Mouse (Mus musculus): ENCODE results near the gene Plekhh3. TPM values are rescaled to one million over a fixed set of nuclear protein-coding genes. Genes with fewer than 3 reads are reported as not detected.
A peak's percentile ranks its signal among the peaks of the same experiment; 100 is the strongest.

Gene Plekhh3
- total RNA-seq, 1 experiment from 2014 or later = 30.5 TPM

DNA sequence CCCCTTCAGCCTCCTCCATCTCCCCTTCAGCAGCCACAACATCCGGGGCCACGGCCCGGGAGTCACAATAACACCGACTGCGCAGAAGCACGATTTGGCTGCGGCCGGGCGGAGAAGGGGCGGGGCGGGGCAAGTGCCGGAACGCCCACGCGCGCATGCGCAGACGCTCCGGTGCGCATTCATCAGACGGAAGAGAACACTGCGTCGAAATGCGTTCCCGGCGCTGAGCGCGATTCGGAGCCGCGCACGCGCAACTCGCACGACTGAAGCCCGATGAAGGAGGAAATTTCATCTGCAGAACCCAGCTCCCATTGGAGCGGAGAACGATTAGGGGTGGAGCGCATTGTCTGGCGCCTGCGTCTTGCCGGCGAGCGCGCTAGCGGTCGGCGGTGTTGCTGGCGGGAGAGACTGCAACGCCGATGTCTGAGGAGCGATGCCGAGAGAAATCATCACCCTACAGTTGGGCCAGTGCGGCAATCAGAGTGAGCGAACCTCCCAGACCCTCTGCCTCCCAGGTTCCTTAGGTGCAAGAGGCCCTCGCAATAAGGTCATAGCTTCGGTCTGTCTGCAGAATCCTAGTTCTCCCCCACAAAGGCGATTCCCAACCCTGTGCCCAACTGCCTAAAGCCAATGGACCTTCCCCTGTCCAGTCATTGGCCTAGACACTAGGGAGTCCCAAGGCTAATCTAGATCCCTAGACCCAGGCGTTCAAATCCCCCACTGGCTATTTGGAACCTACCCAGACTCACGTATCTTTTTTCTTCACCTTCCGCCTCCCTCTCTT is 51.2 kb downstream of the Plekhh3 start, which contains the start of the genes Retreg3 and Tubg1:
Gene Retreg3 (minus strand): TSS at position 133 of the 784 bp plus-strand sequence.
Gene Tubg1 (plus strand): TSS at position 178 of the 784 bp plus-strand sequence.
- DNase-seq = peak; percentile 99

- DNase-seq = peak; percentile 37
Measured at GRCm38 (mm10) chr11:101119131-101119760, 51.9 kb downstream of the Plekhh3 start.

DNA sequence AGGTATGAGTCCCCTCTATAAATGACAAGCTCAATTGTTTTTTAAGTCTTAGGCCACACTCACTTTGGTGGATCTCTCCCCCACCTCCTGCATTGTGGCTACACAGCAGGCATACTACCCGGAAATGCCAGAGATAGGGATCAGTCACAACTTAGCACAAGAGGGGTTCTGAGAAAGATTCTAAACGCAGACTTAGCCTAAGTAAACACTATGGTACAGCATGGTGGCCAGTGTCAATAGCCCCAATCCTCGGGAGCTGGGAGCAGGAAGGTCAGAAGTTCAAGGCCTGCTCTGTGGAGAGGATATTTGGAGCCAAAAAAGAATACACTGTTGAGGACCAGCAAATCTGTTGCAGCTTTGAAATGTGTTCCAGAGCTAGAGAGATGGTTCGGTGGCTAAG is 53.0 kb downstream of the Plekhh3 start:
- no peak for DNase-seq

- DNase-seq = no peak
Measured at GRCm38 (mm10) chr11:101115564-101115963, 55.6 kb downstream of the Plekhh3 start.

Small RNA genes within 50 kb of the gene (microRNA-seq; reads per million reads assigned to microRNA genes)
- 0 reads per million in 2 experiments for gene Gm27626

Other genes starting within 250 kb of the Plekhh3 start
- gene Stat3, start 231.8 kb downstream of the Plekhh3 start, total RNA-seq (2021) = 75.1 and 82.4 TPM in 2 replicates
- 290 and 306 TPM in 2 replicates for gene Cavin1, start 200.5 kb downstream of the Plekhh3 start, total RNA-seq (2021)
- 91.3 and 111 TPM in 2 replicates for gene Atp6v0a1, start 161.9 kb downstream of the Plekhh3 start, total RNA-seq (2021)
- 29.6 and 30.8 TPM in 2 replicates for gene Naglu, start 101.3 kb downstream of the Plekhh3 start, total RNA-seq (2021)
- gene Hsd17b1, start 92.9 kb downstream of the Plekhh3 start, total RNA-seq (2021) = 0.85 and 1.2 TPM in 2 replicates
- 87.7 and 97.6 TPM in 2 replicates for gene Coasy, start 88.8 kb downstream of the Plekhh3 start, total RNA-seq (2021)
- 39.8 and 45.9 TPM in 2 replicates for gene Mlx, start 84.1 kb downstream of the Plekhh3 start, total RNA-seq (2021)
- 6.6 and 8.8 TPM in 2 replicates for gene Psmc3ip, start 75.9 kb downstream of the Plekhh3 start, total RNA-seq (2021)
- 53.7 and 56.0 TPM in 2 replicates for gene Retreg3, start 51.5 kb downstream of the Plekhh3 start, total RNA-seq (2021)
- 45.9 and 48.6 TPM in 2 replicates for gene Tubg1, start 51.4 kb downstream of the Plekhh3 start, total RNA-seq (2021)
- 7.2 and 7.9 TPM in 2 replicates for gene Tubg2, start 15.4 kb downstream of the Plekhh3 start, total RNA-seq (2021)
- 10.9 and 13.5 TPM in 2 replicates for gene Cntnap1, start 828 bp downstream of the Plekhh3 start, total RNA-seq (2021)
- gene Ccr10, start 4.1 kb upstream of the Plekhh3 start, total RNA-seq (2021) = 1.4 and 1.5 TPM in 2 replicates
- gene Ezh1, start 55.1 kb upstream of the Plekhh3 start, total RNA-seq (2021) = 28.8 and 37.7 TPM in 2 replicates
- 107 and 145 TPM in 2 replicates for gene Ramp2, start 74.7 kb upstream of the Plekhh3 start, total RNA-seq (2021)
- 116 and 120 TPM in 2 replicates for gene Vps25, start 82.4 kb upstream of the Plekhh3 start, total RNA-seq (2021)
- 3.4 and 3.6 TPM in 2 replicates for gene Wnk4, start 89.2 kb upstream of the Plekhh3 start, total RNA-seq (2021)
- 0.44 and 0.86 TPM in 2 replicates for gene Cntd1, start 107.7 kb upstream of the Plekhh3 start, total RNA-seq (2021)
- gene Coa3, start 107.8 kb upstream of the Plekhh3 start, total RNA-seq (2021) = 79.4 and 80.1 TPM in 2 replicates
- gene Becn1, start 130.9 kb upstream of the Plekhh3 start, total RNA-seq (2021) = 135 and 147 TPM in 2 replicates
- 148 and 152 TPM in 2 replicates for gene Psme3, start 144.9 kb upstream of the Plekhh3 start, total RNA-seq (2021)
- gene Aoc2, start 153.7 kb upstream of the Plekhh3 start, total RNA-seq (2021) = 7.3 and 10.2 TPM in 2 replicates
- gene Aoc3, start 159.3 kb upstream of the Plekhh3 start, total RNA-seq (2021) = 125 and 168 TPM in 2 replicates
- 8.4 and 26.4 TPM in 2 replicates for gene G6pc, start 196.2 kb upstream of the Plekhh3 start, total RNA-seq (2021)
- 41.9 and 44.8 TPM in 2 replicates for gene Aarsd1, start 246.3 kb upstream of the Plekhh3 start, total RNA-seq (2021)